In the genomic region with DNA sequence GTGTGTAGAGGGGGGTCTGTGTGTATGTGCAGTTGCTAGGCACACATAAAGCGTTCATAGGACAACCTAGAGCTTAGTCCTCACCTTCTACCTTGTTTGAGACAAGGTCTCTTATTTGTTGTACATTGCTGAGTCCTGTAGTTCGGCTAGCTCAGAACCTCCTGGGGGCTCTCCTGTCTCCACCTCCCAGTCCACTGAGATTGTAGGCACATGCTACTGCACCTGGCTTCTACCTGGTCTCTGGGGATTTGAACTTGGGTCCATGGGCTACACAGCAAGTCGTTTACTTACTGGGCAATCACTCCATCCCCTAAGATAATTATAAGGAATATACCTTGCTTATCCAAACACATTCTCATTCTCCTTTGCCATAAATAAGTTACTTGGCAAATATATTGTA, we compare ENCODE assay signal across 28 mouse cellular contexts. TPM values are rescaled to one million over a fixed set of nuclear protein-coding genes. Genes with fewer than 3 reads are reported as not detected.
A peak's percentile ranks its signal among the peaks of the same experiment; 100 is the strongest.
DNase-seq lines count a peak whose midpoint lies in the region; ATAC-seq and TF ChIP-seq lines count a peak whose summit lies in the region.
"Had no signal": no experiment of that assay in that cellular context is flagged by ENCODE, and none has a peak within 500 bp of the region (broad histone marks: within the 10 kb centered on the region; RNA-seq: fewer than 3 reads in every experiment).

No protein-coding gene starts in this region.

- DNase-seq in heart, adult 2 months = no peak
- DNase-seq in heart, postnatal 4 days = no peak
- peak; percentile 53 for DNase-seq in midbrain, embryonic 11.5 days (ENCODE audit: low spot score, missing footprints)
- peak; percentile 45 for DNase-seq in naive thymus-derived CD4-positive, alpha-beta T cell, adult 2 months (ENCODE audit: low read depth)
- DNase-seq in urinary bladder, adult 18-20 months (ENCODE audit: low spot score in 2 of 2) = no peak
- DNase-seq in B cell, adult 2 months = no peak
- DNase-seq: cerebellum, adult 18-20 months; cerebellum, postnatal 25 days; embryo, embryonic 11 days; gastrocnemius, postnatal 25 days; kidney, adult 8-10 months; kidney, postnatal 25 days; lung, adult 2 months; midbrain, embryonic 14.5 days; thymus, postnatal 36 days had no signal

- TF ChIP-seq EP300 in heart, adult 2 months (IDR thresholded peaks at IDR 0.05; ENCODE audit: insufficient read depth, low read depth, low read length) = no peak

- WGBS in heart, adult 2 months = 81% methylated on average over 3 of the region's 3 CpGs
- 87% methylated on average over 3 of the region's 3 CpGs for WGBS in midbrain, embryonic 11.5 days
- WGBS in midbrain, embryonic 13.5 days = 94% methylated on average over 3 of the region's 3 CpGs

- H3K27me3 ChIP-seq in heart, adult 2 months (ENCODE audit: control insufficient read depth, insufficient read depth, low read length) = no peaks in the 10 kb centered on the region
- H3K27me3 ChIP-seq in midbrain, embryonic 11.5 days (ENCODE audit: control insufficient read depth, insufficient read depth, low read length) = no peaks in the 10 kb centered on the region
- no peaks in the 10 kb centered on the region for H3K27me3 ChIP-seq in midbrain, embryonic 13.5 days
- H3K27me3 ChIP-seq: heart, embryonic 12.5 days; hindbrain, embryonic 15.5 days had no signal

- intact Hi-C loops in heart, adult 2 months (cut with DNase I) = loop anchor here (5.0 kb wide), 2 partner anchors 45 to 435 kb away; partner anchors contain the start of gene 9930021J03Rik

- no peaks in the 10 kb centered on the region for H3K9me3 ChIP-seq in midbrain, embryonic 11.5 days (ENCODE audit: control insufficient read depth, low read length)
- no peaks in the 10 kb centered on the region for H3K9me3 ChIP-seq in midbrain, embryonic 13.5 days
- H3K9me3 ChIP-seq: forebrain, embryonic 10.5 days; G1E; heart, embryonic 12.5 days; hindbrain, embryonic 15.5 days; limb, embryonic 10.5 days had no signal

- H3K4me1 ChIP-seq in heart, adult 2 months (ENCODE audit: control insufficient read depth, insufficient read depth, low read length) = peaks cover 1% of the 10 kb centered on the region
- 0 out of 2 replicates have a peak, but pooled peaks cover 3% of the 10 kb centered on the region for H3K4me1 ChIP-seq in midbrain, embryonic 11.5 days (ENCODE audit: control insufficient read depth, insufficient read depth, low read length)
- H3K4me1 ChIP-seq in midbrain, embryonic 13.5 days (replicated peaks) = peaks cover 3% of the 10 kb centered on the region; the same call in 1 of the 2 replicates
- peaks cover 13% of the 10 kb centered on the region for H3K4me1 ChIP-seq in brown adipose tissue, adult 24 weeks (ENCODE audit: control insufficient read depth, insufficient read depth, insufficient read length, low read length)
- H3K4me1 ChIP-seq: limb, embryonic 10.5 days had no signal

- no peaks in the 10 kb centered on the region for H3K36me3 ChIP-seq in heart, adult 2 months (ENCODE audit: control insufficient read depth, insufficient read depth, low read length)
- H3K36me3 ChIP-seq in midbrain, embryonic 11.5 days (ENCODE audit: control insufficient read depth, insufficient read depth, low read length) = no peaks in the 10 kb centered on the region
- H3K36me3 ChIP-seq in midbrain, embryonic 13.5 days = no peaks in the 10 kb centered on the region
- H3K36me3 ChIP-seq: forebrain, embryonic 10.5 days; heart, embryonic 12.5 days; hindbrain, embryonic 15.5 days; limb, embryonic 10.5 days had no signal

- H3K4me2 ChIP-seq in midbrain, embryonic 11.5 days = no peak overlapping the region
- H3K4me2 ChIP-seq in midbrain, embryonic 13.5 days (replicated peaks) = no peak overlapping the region
- H3K4me2 ChIP-seq: heart, embryonic 12.5 days had no signal

- TF ChIP-seq CTCF in heart, adult 2 months (IDR thresholded peaks at IDR 0.05) = no peak

- H3K9ac ChIP-seq in heart, adult 2 months (ENCODE audit: low read depth, low read length) = no peak overlapping the region
- no peak overlapping the region for H3K9ac ChIP-seq in midbrain, embryonic 11.5 days (ENCODE audit: low read length)
- no peak overlapping the region for H3K9ac ChIP-seq in midbrain, embryonic 13.5 days (replicated peaks)
- H3K9ac ChIP-seq: heart, embryonic 12.5 days; hindbrain, embryonic 15.5 days had no signal

- no peak for TF ChIP-seq POLR2A in heart, adult 2 months (IDR thresholded peaks at IDR 0.05; ENCODE audit: insufficient read depth, low read depth, low read length)

- no peak for ATAC-seq in midbrain, embryonic 11.5 days (ENCODE audit: low FRiP score)
- no peak for ATAC-seq in midbrain, embryonic 13.5 days

- H3K27ac ChIP-seq in heart, adult 2 months = peak overlapping the region; percentile 77
- H3K27ac ChIP-seq in midbrain, embryonic 11.5 days (ENCODE audit: low read depth, low read length) = no peak overlapping the region
- no peak overlapping the region for H3K27ac ChIP-seq in midbrain, embryonic 13.5 days
- H3K27ac ChIP-seq in brown adipose tissue, adult 24 weeks (replicated peaks; ENCODE audit: low read depth, low read length) = peak overlapping the region; percentile 95
- H3K27ac ChIP-seq: forebrain, embryonic 10.5 days; hindbrain, embryonic 15.5 days; limb, embryonic 10.5 days had no signal

- H3K4me3 ChIP-seq in heart, adult 2 months = peak overlapping the region; percentile 37
- no peak overlapping the region for H3K4me3 ChIP-seq in midbrain, embryonic 11.5 days (ENCODE audit: low read depth, low read length)
- H3K4me3 ChIP-seq in midbrain, embryonic 13.5 days (replicated peaks) = no peak overlapping the region
- peak overlapping the region; percentile 72 for H3K4me3 ChIP-seq in brown adipose tissue, adult 24 weeks (ENCODE audit: insufficient read depth, low read depth, low read length)
- H3K4me3 ChIP-seq: forebrain, embryonic 10.5 days; heart, embryonic 12.5 days; hindbrain, embryonic 15.5 days; limb, embryonic 10.5 days had no signal

- no peaks in the 10 kb centered on the region for H3K79me2 ChIP-seq in heart, adult 2 months (replicated peaks; ENCODE audit: control insufficient read depth, insufficient read depth, low read length)

RNA-seq across cellular contexts. Expression of gene Cd274, which starts 5.4 kb away (rescaled TPM):
- 1 to 10 TPM; 1.8 to 5.4 TPM for total RNA-seq in heart, adult 2 months (2021)
- 4.3 and 5.2 TPM in 2 replicates for polyA plus RNA-seq in heart, adult 2 months (2012; rRNA removed)
- total RNA-seq in heart, postnatal 4 days (2021) = under 1 TPM; 0.60 to 0.65 TPM
- 0.34 and 0.77 TPM in 2 replicates for polyA plus RNA-seq in midbrain, embryonic 11.5 days (2014; fragmentation: Nextera tagmentation; extraction: Ambion mirVana)
- polyA plus RNA-seq in midbrain, embryonic 13.5 days (2015; fragmentation: Nextera tagmentation; extraction: Ambion mirVana) = 0.27 and 0.70 TPM in 2 replicates
- 52.6 and 58.2 TPM in 2 replicates for polyA plus RNA-seq in brown adipose tissue, adult 24 weeks (2012; ENCODE audit: insufficient read depth, insufficient read length, missing spikeins)

RNA-seq across cellular contexts. Expression of gene Plgrkt, which starts 5.4 kb away (rescaled TPM):
- total RNA-seq in heart, adult 2 months (2021) = 10 to 100 TPM; 22.9 to 28.1 TPM
- polyA plus RNA-seq in heart, adult 2 months (2012; rRNA removed) = 29.9 and 36.4 TPM in 2 replicates
- total RNA-seq in heart, postnatal 4 days (2021) = 10 to 100 TPM; 29.8 to 30.6 TPM
- polyA plus RNA-seq in midbrain, embryonic 11.5 days (2014; fragmentation: Nextera tagmentation; extraction: Ambion mirVana) = 60.4 and 68.1 TPM in 2 replicates
- 93.9 and 97.1 TPM in 2 replicates for polyA plus RNA-seq in midbrain, embryonic 13.5 days (2015; fragmentation: Nextera tagmentation; extraction: Ambion mirVana)
- 118 and 119 TPM in 2 replicates for polyA plus RNA-seq in brown adipose tissue, adult 24 weeks (2012; ENCODE audit: insufficient read depth, insufficient read length, missing spikeins)

RNA-seq across cellular contexts. Expression of gene Pdcd1lg2, which starts 38.1 kb away (rescaled TPM):
- not detected for total RNA-seq in heart, adult 2 months (2021)
- 0.14 TPM in 1 of 2 replicates, not detected in the other for polyA plus RNA-seq in heart, adult 2 months (2012; rRNA removed)
- total RNA-seq in heart, postnatal 4 days (2021) = not detected
- polyA plus RNA-seq in midbrain, embryonic 11.5 days (2014; fragmentation: Nextera tagmentation; extraction: Ambion mirVana) = not detected in 2 replicates
- polyA plus RNA-seq in midbrain, embryonic 13.5 days (2015; fragmentation: Nextera tagmentation; extraction: Ambion mirVana) = 0.09 TPM in 1 of 2 replicates, not detected in the other
- polyA plus RNA-seq in brown adipose tissue, adult 24 weeks (2012; ENCODE audit: insufficient read depth, insufficient read length, missing spikeins) = not detected in 2 replicates
- total RNA-seq: adrenal gland, postnatal 36 days; gastrocnemius, postnatal 25 days; heart, postnatal 25 days had no signal
- polyA plus RNA-seq: forebrain, embryonic 10.5 days; heart, embryonic 12.5 days; hindbrain, embryonic 15.5 days; limb, embryonic 10.5 days; midbrain, embryonic 14.5 days had no signal

RNA-seq across cellular contexts. Expression of gene Rln1, which starts 38.2 kb away (rescaled TPM):
- not detected for total RNA-seq in heart, adult 2 months (2021)
- polyA plus RNA-seq in heart, adult 2 months (2012; rRNA removed) = not detected in 2 replicates
- under 1 TPM in 1 of 2 experiments, not detected in 1; 0.50 TPM for total RNA-seq in heart, postnatal 4 days (2021)
- 0.77 and 0.82 TPM in 2 replicates for polyA plus RNA-seq in midbrain, embryonic 11.5 days (2014; fragmentation: Nextera tagmentation; extraction: Ambion mirVana)
- polyA plus RNA-seq in midbrain, embryonic 13.5 days (2015; fragmentation: Nextera tagmentation; extraction: Ambion mirVana) = 0.58 and 1.0 TPM in 2 replicates
- not detected in 2 replicates for polyA plus RNA-seq in brown adipose tissue, adult 24 weeks (2012; ENCODE audit: insufficient read depth, insufficient read length, missing spikeins)
- total RNA-seq: adrenal gland, postnatal 36 days; gastrocnemius, postnatal 25 days; heart, postnatal 25 days; liver, adult 2 months; neutrophil, adult 5-6 weeks had no signal
- polyA plus RNA-seq: CD4-positive, CD25-positive, alpha-beta regulatory T cell, adult 4 months; G1E; liver, adult 2 months; lung, adult 2 months; testis, adult 2 months had no signal

RNA-seq across cellular contexts. Expression of gene Insl6, which starts 47.5 kb away (rescaled TPM):
- under 1 TPM in 1 of 2 experiments, not detected in 1; 0.73 TPM for total RNA-seq in heart, adult 2 months (2021)
- 0.26 and 0.39 TPM in 2 replicates for polyA plus RNA-seq in heart, adult 2 months (2012; rRNA removed)
- total RNA-seq in heart, postnatal 4 days (2021) = under 1 TPM; 0.41 to 0.81 TPM
- 6.3 and 8.0 TPM in 2 replicates for polyA plus RNA-seq in midbrain, embryonic 11.5 days (2014; fragmentation: Nextera tagmentation; extraction: Ambion mirVana)
- polyA plus RNA-seq in midbrain, embryonic 13.5 days (2015; fragmentation: Nextera tagmentation; extraction: Ambion mirVana) = 2.6 and 2.9 TPM in 2 replicates
- 8.0 and 8.2 TPM in 2 replicates for polyA plus RNA-seq in brown adipose tissue, adult 24 weeks (2012; ENCODE audit: insufficient read depth, insufficient read length, missing spikeins)
- total RNA-seq: gastrocnemius, postnatal 25 days had no signal

Comparison
In these comparisons a context has a peak if more than half of its experiments do, and no peak if none do; other contexts are left out.
1. DNase-seq: peak in midbrain, embryonic 11.5 days (single experiment) and naive thymus-derived CD4-positive, alpha-beta T cell, adult 2 months (single experiment); none in heart, adult 2 months (0 of 2), heart, postnatal 4 days (single experiment), urinary bladder, adult 18-20 months (0 of 2) and B cell, adult 2 months (0 of 2).
2. H3K27ac ChIP-seq: peak in heart, adult 2 months (single experiment) and brown adipose tissue, adult 24 weeks (single experiment); none in midbrain, embryonic 11.5 days (single experiment) and midbrain, embryonic 13.5 days (single experiment).
3. H3K4me3 ChIP-seq: peak in heart, adult 2 months (single experiment) and brown adipose tissue, adult 24 weeks (single experiment); none in midbrain, embryonic 11.5 days (single experiment) and midbrain, embryonic 13.5 days (single experiment).